Mouse (Mus musculus): ENCODE measurements around the gene Med18.

Med18 gene

DNA sequence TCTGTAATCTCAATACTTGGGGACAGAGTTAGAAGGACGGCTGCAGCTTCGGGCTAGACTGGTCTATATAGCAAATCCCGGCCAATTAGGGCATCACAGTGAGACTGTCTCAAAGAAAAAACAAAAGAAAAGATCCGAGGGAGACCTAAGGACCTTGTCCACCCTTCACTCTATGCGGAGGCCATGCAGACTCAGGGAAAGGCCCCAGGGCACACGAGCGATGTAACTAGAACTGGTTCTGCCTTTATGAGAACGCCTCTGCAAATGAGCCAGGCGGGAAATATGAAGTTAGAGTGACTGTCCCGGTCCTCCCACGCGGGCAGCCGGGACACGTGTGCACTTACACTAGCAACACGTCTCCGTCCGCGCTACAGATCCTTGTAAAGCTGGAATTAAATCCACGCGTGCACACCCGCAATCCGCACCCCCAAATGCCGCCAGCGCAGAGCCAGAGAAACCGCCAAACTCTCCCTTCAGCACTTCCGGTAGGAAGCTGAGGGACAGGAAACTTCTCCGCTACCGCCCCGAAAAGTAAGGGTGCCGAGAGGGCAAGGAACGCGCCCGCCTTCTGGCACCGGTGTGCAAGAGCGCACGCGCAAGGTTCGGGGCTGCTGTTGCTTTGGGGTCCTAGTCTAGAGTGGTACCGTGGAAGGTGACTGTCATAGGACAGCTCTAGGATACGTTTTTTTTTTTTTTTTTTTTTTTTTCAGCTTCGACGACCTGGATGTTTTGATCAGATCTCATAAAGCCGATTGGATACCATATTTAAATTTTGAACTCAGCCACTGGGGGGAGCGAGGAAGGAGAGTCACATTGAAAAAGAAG lies at the start of gene Med18:
Med18 (minus strand) TSS at position 492 of the 825 bp plus-strand sequence.
- peak; percentile 91 for DNase-seq (ENCODE audit: extremely low read depth, low read depth)

DNA sequence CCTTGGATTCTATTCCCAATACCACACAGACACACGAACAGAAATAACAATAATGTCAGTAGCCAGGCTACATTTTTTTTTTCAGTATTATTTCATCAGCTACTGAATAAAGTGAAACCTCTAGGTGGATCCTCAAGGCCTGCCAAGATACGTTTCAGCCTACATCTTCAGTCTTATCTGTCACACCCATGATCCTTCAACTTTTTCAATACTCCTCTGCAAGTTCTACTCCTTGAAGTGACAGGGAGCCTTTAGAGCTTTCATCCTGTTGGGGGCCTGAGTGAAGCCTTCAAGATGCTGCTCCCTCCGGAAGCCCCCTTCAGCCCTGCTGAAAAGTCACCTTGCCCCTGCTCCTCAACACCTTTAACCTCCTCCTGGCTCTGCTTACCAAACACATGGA lies 48.4 kb upstream of the Med18 start:
- DNase-seq (ENCODE audit: extremely low read depth, low read depth) = no peak

DNA sequence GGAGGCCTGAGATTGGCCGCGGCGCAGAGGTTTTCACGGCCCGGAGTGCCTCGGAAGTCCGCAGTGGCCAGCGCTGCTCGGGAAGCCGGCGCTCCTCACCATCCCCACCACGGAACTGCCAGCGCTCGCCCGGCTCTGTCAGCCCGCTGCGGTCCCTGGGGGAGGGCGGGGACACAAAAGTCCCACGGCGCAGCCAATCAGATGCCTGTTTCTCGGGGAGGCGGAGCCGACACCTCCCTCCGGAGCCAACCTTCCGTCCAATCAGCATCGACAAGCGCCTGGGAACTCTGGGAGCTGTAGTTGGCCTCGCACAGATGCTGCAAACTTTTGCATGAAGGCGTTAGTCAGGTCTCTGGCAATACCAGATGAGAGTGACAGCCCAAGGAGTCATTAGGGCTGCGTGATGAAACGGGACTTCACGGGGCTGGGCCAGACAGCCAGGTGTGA lies 46.7 kb upstream of the Med18 start, which contains the start of gene Sesn2:
Sesn2 (minus strand) TSS at position 150 of the 447 bp plus-strand sequence.
- peak; percentile 95 for DNase-seq (ENCODE audit: extremely low read depth, low read depth)

DNA sequence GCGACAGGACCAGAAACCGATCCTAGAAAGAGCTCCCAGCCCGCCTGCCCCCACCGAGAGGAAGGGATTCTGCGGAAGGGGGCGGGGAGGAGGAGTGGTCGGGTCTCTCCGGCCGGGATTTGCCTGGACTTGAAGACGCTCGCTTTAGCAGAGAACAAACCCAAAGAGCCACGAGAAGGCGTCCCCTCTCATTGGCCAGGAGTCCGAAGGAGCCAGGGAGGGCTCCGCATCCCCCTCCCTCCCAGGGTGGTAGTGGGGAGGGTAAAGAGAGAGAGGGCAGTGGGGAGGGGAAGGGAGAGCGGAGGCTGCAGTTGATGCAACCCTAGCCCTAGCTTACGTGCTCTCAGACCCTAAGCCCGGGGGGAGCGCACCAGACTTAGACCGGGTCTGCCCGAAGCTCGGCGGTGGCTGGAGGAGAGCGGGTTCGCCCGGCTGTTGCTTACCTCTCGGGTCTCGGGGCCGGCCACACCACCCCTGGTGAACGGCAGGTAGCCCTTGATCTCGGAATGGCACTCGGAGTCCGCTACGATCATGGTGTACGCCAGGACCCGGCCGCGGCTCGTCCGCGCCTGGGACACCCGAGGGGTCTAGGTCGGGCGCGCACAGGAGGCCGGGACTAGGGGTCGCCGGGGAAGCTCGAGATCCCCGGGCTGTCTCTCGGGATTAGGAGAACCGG lies 46.0 kb upstream of the Med18 start:
- no peak for DNase-seq (ENCODE audit: extremely low read depth, low read depth)

DNA sequence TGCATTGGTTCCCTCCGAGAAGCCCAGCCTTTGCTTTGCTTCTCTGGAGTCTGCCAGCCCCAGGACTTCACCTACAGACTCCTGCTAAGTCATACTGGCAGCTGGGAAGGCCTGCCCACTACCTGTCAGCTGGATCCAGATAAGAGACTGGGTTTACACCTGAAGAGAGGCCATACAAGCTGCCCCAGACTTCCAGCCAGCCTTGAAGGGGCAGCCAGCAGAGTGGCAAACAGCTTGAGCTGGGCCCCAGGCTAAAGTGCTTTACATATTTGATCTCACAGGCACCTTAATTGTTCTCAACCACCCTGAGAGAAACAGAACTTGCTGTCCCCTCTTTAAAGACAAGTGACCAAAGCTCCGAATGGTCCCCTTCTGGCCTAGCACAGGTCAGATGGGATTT lies 43.5 kb upstream of the Med18 start:
- DNase-seq (ENCODE audit: extremely low read depth, low read depth) = no peak

DNA sequence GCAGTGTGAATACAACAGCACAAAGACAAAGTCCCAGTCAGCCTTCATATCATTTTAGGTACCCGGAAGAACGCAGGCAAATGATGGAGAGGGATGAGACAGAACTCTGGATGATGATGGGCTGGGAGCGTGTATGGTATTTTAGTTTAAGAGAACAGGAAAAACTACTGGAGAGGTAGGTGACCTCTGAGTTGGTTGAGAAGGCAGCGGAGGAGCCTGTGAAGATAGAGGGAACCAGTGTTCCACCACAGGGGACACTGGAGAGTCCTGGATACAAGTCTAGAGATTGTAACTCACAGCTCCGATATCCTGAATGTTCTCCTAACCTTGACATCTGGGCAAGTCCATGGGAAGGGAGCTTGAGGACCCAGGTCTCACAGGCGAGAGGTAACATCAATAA lies 42.5 kb upstream of the Med18 start:
- DNase-seq (ENCODE audit: extremely low read depth, low read depth) = no peak

DNA sequence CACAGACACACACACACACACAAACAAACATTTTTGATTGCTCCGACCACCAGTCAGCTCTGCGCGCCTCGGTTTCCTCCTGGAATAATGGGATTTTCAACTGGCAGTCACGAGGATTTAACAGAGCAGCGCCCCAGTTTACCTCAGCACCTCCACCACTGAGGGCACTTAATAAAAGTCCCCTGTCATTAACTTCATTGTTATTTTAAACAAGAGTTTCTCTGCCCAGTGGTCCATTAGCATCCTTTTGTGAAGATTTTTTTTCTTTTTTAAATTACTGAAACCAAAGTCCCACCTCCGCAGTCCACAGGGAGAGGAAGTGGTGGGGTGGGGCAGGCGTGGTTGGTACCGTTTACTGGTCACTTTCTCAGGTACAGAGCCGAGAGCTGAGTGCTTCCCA lies 42.1 kb upstream of the Med18 start:
- DNase-seq (ENCODE audit: extremely low read depth, low read depth) = no peak

DNA sequence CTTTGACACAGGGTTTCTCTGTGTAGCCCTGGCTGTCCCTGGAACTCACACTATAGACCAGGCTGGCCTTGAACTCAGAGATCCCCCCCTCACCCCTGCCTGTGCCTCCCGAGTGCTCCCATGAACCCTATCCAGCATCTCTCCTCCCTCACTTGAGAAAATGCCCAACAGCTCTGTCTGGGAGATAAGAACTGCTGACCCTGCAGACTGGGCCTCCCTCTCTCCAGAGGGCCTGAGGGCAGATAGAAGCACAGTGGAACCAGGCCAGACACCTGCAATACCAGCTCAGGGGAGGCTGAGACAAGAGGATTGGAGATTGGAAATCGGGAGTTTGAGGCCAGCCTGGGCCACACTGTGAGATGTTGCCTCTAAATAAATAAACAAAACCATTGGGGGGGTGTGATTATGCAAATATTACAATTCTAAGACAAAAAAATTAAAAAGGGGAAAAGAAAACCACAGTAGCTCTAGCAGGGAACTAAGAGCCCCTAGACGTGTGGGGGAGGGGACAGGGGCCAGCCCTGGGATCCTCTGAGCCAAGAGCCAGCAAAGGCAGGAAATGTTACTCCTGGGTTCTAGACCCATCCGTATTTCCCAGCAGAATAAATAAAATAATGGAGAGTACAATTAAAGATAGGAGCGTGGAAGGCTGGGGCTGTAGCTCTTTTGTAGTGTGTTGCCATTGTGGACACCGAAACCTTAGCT lies 41.5 kb upstream of the Med18 start:
- DNase-seq (ENCODE audit: extremely low read depth, low read depth) = no peak

DNA sequence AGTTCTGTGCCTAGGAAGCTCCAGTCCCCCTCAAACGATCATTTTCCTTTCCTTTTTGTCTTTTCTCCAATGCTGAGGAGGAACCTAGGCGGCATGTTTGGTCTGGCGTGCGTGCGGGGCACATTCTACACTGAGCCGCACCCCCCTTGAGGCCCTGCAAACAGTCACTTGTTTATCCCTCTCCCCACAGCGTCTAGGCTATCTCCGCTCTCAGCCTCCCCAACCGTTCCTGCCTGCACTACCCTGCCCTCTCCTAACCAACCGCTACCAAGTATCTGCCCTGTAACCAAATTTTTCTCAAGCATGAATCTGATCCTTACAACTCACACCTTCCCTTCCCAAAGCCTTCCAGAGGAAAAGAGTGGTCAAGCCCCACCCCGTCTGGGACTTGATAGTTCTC lies 39.6 kb upstream of the Med18 start:
- DNase-seq (ENCODE audit: extremely low read depth, low read depth) = no peak

DNA sequence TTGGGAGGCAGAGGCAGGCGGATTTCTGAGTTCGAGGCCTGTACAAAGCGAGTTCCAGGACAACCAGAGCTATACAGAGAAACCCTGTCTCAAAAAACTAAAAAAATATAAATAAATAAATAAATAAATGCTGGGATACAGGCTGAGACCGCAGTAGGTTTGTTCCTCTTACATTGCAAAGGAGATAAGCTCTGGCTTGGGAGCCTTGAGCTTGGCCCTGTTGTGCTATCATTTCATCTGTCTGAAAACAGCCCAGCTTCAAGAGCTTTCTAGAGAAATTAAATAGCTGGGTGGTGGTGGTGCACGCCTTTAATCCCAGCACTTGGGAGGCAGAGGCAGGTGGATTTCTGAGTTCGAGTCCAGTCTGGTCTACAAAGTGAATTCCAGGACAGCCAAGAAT lies 37.9 kb upstream of the Med18 start:
- peak; percentile 54 for DNase-seq (ENCODE audit: extremely low read depth, low read depth)

DNA sequence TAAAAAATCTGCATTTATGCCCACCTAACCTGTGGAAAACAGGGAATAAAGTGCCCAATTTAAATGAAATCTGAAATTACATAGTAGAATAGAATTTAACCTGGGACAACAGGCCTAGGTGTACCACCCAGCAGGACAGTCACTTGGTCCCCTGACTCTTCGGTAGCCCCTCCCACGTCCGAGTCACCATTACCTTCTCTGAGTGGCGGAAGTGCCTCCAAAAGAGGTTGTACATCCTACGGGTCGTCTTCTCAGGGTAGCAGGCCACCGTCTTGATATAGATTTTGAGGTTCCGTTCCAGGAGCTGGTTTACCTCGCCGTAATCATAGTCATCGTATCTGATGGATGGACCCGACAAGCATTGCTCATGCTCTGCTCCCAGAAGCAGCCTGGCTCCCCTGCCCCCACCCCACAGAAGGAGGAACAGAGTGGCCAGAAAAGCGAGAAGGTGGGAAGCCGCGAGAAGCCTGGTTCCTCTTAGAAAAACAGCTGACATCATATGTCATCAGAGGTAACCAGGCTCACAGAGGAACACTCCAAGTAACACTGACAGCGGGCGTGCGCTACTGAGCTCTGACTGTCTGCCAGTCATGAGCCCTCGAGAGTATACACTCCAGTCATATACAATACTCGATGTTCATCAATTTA lies 30.7 kb upstream of the Med18 start:
- DNase-seq (ENCODE audit: extremely low read depth, low read depth) = no peak

DNA sequence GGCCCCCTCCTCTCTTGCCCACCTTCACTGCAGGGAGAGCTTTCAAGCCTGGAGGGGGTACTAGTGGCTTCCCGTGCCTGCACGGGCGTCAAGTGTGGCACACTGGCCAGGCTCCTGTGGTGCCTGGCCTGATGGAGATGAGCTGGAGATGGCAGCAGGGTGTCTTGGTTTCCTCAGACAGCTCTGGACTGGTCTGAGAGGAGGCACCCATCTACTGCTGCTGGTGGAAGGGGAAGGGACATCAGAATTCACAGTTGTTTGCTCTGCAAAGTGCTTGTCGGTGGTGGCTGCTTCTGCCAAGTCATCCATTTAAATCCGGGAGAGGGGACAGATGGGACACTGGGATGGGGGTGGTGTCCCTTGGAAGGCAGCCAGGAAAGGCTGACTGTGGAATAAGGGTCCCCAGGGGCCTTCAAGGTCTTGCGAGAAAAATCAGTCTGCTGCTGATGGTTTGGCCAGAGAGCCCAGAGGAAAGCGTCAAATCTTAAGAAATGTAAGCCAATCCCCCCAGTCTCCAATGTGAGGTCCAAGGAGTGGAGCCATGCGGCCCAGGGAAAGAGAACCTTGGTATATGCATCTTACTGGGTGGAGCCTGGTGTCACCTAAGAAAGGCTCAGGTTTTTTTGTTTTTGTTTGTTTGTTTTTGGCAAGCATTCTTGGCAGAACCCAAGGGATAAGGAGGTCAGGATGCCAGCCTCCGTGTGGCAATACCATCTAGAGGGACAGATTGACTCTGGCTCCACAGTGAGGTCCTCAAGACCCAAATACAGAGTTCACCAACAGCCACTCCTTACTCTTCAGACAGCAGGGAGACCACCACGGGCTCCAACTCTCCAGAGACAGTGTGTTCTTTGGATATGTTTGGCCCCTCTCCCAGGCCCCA lies 28.7 kb upstream of the Med18 start:
- DNase-seq (ENCODE audit: extremely low read depth, low read depth) = no peak

DNA sequence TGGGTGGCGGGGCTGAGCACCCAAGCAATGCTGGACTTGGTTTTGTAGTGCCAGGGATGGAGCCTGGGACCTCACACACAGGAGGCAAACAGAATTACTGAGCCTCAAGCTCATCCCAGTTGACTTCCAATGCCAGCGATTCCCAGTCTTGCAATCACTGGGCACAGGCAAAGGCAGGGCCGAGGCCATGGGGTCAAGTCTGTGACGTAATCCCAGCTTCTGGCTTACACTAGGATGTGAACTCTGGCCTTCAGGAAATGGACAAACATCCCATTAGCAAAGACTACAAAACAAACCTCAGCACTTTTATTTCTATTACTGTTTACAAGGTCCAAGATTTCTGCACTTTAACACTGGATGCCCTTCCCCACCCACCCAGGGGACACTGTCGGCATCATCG lies 28.0 kb upstream of the Med18 start:
- DNase-seq (ENCODE audit: extremely low read depth, low read depth) = no peak

DNA sequence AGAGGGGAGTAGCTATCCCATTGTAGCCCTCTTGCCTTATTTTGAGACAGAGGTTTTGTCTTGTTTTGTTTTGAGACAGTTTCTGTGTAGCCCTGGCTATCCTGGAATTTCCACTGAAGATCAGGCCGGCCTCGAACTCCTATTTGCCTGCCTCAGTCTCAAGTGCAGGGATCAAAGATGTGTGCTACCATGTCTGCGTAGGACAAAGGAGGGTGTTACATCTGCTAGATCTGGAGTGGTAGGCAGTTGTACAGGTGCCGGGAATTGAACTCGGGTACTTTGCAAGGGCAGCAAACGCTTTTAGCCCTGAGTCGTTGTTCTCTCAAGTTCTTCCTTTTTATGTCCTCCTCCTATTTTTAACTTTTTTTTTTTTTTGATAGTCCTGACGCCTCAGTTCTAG lies 27.3 kb upstream of the Med18 start:
- DNase-seq (ENCODE audit: extremely low read depth, low read depth) = no peak

DNA sequence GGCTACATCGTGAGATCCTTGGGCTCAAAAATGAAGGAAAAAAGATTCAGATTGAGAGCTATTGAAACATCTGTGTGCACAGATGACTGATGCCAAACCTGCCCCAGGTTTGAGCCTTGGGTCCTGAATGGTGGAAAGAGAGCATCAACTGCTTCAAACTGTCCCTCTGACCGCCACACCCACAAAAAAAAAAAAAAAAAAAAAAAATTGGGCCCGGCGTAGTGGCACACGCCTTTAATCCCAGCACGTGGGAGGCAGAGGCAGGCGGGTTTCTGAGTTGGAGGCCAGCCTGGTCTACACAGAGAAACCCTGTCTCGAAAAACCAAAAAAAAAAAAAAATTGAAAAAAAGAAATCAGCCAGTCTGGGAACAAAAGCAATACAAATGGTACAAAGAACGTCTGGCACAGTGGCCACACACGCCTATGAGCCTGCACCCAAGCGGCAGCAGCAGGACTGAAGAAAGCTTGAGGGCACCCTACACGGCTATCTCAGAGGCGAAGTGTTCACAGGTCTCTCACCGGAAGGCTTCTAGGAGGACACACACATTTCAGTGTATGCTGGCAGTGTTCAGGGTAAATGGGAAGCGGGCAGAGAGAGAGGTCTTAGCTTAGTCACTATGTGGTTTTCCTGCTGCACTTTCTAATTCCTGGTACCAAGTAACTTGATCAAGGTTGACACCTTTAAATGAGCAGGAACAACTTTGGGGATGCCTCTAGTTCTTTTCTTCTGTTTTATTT lies 26.7 kb upstream of the Med18 start:
- no peak for DNase-seq (ENCODE audit: extremely low read depth, low read depth)

DNA sequence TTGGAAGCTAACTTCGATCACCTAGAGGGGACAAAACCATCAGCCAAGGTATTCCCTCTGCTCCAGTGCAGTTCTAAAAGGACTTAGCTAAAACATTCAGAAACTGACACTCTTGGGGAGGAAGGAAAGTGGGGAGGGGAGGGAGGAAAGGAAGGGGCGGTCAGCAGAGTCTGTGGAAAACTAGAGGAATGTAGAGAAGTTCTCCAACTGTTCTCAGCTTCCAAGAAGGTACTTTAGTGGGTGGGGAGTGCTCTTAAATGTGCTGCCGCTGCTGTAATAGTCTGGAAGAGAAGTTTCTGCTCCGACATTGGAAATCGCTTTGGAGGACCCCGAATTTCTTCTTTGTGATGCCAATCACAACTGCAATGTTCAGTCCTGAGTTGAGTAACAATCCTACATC lies 25.3 kb upstream of the Med18 start:
- DNase-seq (ENCODE audit: extremely low read depth, low read depth) = no peak

DNA sequence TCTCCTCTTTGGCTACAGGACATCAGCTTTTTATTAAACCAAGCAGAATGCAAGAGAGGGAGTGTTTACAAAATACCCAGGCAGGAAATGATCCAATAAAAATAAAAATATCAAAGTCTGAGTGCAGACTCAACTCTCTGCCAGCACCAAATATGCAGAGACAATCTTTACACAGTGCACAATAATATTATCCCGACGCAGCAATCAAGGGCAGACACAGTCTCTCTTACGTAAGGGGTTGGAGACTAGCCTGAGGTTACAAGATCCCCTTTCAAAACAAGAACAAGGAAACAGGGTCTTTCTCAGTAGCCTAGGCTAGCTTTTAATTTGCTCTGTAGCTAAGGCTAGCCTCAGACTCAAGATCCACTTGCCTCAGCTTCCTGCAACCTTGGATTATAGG lies 24.8 kb upstream of the Med18 start:
- no peak for DNase-seq (ENCODE audit: extremely low read depth, low read depth)

DNA sequence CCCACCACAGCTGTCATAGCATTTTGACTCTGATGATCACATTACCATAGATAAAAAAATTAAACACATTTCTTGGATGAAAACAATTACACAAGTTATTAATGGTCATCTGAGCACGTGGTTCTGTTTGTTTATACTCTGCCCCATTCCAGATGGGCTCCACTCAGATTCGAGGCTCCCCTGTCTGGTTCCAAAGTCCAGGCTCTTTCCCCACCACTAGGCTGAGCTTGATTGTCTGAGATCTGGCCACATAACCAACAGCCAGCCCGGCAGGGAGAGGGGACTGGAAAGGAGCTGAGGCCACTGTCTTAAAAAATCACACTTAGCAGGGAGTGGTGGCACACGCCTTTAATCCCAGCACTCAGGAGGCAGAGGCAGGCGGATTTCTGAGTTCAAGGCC lies 21.1 kb upstream of the Med18 start:
- no peak for DNase-seq (ENCODE audit: extremely low read depth, low read depth)

DNA sequence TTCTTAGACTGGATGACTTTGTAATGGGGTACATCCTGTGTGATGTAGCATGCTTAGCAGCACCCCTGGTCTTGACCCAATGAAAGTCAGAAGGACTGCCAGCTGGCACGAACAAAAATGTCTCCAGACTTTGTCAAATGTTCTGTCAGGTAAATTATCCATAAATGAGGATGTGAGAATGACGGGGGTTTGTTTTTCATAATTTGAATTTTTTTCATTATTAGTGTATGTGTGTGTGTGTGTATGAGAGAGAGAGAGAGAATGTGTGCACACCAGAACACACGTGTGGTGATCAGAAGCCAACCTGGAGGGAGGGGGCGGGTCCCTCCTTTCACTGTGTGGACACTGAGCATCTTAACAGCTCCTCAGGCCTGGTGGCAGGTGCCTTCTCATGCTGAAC lies 20.5 kb upstream of the Med18 start:
- DNase-seq (ENCODE audit: extremely low read depth, low read depth) = no peak
